Mouse (Mus musculus) intestine, embryonic 16.5 days (tissue): ENCODE measurements around the gene Map4. TPM values are rescaled to one million over a fixed set of nuclear protein-coding genes. Genes with fewer than 3 reads are reported as not detected.

Experiments
- ATAC-seq: fragments of 200-750 bp; cut with Nextera tagmentation; 2 replicates; pipeline ENCODE4 v1.8.0; 2017; ENCODE audit warnings: moderate TSS enrichment, moderate library complexity
- H3K27ac ChIP-seq: fragments of 300-500 bp; sonication (generic); 2 replicates; pipeline ENCODE4 v1.5.1; 2014; ENCODE audit warnings: mild to moderate bottlenecking, low read length
- H3K27me3 ChIP-seq: fragments of 300-500 bp; sonication (generic); replicated peaks from 2 replicates; pipeline ENCODE4 v1.6.1; 2014; ENCODE audit warnings: low read length, control low read depth, mixed read lengths; ENCODE audit not compliant: control insufficient read depth, insufficient read depth
- H3K36me3 ChIP-seq: fragments of 300-500 bp; sonication (generic); 2 replicates; pipeline ENCODE4 v1.6.1; 2014; ENCODE audit warnings: low read length, control low read depth; ENCODE audit not compliant: control insufficient read depth, insufficient read depth
- H3K4me1 ChIP-seq: fragments of 300-500 bp; sonication (generic); 2 replicates; pipeline ENCODE4 v1.6.1; 2014; ENCODE audit warnings: low read length, control low read depth, mixed read lengths; ENCODE audit not compliant: control insufficient read depth, insufficient read depth
- H3K4me2 ChIP-seq: fragments of 300-500 bp; sonication (generic); 2 replicates; pipeline ENCODE4 v1.6.1; 2014; ENCODE audit warnings: low read depth, low read length, control low read depth
- H3K4me3 ChIP-seq: fragments of 300-500 bp; sonication (generic); 2 replicates; pipeline ENCODE4 v1.5.1; 2014; ENCODE audit warnings: mild to moderate bottlenecking, low read length
- H3K9ac ChIP-seq: fragments of 300-500 bp; sonication (generic); 2 replicates; pipeline ENCODE4 v1.6.1; 2014; ENCODE audit warnings: low read depth, low read length
- H3K9me3 ChIP-seq: fragments of 300-500 bp; sonication (generic); 2 replicates; pipeline ENCODE4 v1.6.1; 2016; ENCODE audit warnings: low read length, control low read depth; ENCODE audit not compliant: control insufficient read depth
- WGBS: fragments of 180-500 bp; shearing (Covaris S2); extraction: QIAGEN DNeasy Blood & Tissue Kit; methylation state at CpG from one replicate; pipeline ENCODE4 v1.1.7; 2014; 5-methylcytosine and 5-hydroxymethylcytosine counted together
- polyA plus RNA-seq: library from polyadenylated mRNA; unstranded; fragments of >200 nt; fragmentation: Nextera tagmentation; extraction: Ambion mirVana; gene quantifications from 2 replicates; pipeline ENCODE4 v1.2.1, GENCODE M21; 2015

The Map4 gene
- polyA plus RNA-seq, 1 experiment from 2014 or later: 52.8 TPM

DNA sequence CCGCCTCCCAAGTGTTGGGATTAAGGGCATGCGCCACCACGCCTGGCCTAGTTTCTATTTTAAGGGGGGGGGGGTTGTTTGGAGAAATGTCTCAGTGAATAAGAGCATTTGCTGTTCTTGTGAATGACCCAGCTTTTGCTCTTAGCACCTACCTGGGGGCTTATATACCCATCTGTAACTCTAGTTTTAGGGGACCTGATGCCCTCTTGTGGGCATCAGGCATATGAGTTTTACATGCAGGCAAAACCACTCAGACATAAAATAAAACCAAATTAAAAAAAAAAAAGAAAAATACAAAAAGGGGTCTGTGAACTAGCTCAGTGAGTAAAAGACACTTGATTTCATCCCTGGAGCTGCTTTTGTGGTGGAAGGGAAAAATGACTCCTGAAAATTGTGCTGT lies 8.1 kb downstream of the Map4 start:
- Histone ChIP-seq H3K9ac (no peak overlapping the region), H3K4me1 (0 out of 2 replicates have a peak, but pooled peaks cover 5% of the 10 kb centered on the region), H3K27me3 (no peaks in the 10 kb centered on the region), H3K27ac (no peak overlapping the region), H3K9me3 (no peaks in the 10 kb centered on the region), H3K4me2 (no peak overlapping the region), H3K36me3 (no peaks in the 10 kb centered on the region), H3K4me3 (no peak overlapping the region)
- 94% methylated on average over 3 of the region's 3 CpGs for WGBS
- ATAC-seq: no peak

DNA sequence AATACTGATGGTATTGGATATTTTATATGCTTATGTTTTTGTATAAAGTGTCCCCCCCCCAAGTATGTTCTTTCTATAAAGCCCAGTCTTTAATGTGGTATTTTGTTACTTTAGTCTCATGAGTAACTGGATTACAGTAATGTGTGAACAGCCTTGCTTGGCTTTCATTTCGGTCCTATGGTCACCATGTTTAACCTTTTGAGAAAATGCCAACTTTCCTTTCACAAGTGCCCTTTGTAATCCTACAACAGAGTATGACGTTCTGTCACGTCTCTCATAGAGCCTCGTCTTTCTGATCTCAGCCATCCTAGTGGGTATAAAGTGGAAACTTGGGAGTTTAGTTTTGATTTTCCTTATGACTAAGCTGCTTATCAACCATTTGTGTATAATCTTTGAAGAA lies 11.5 kb downstream of the Map4 start:
- no peak overlapping the region for H3K9ac ChIP-seq
- WGBS: 81% methylated on average over 4 of the region's 4 CpGs
- no peak for ATAC-seq
- H3K4me3 ChIP-seq: no peak overlapping the region
- no peaks in the 10 kb centered on the region for H3K9me3 ChIP-seq
- no peak overlapping the region for H3K27ac ChIP-seq
- H3K4me2 ChIP-seq: no peak overlapping the region
- H3K4me1 ChIP-seq: 0 out of 2 replicates have a peak, but pooled peaks cover 5% of the 10 kb centered on the region
- H3K27me3 ChIP-seq: no peaks in the 10 kb centered on the region
- no peaks in the 10 kb centered on the region for H3K36me3 ChIP-seq

DNA sequence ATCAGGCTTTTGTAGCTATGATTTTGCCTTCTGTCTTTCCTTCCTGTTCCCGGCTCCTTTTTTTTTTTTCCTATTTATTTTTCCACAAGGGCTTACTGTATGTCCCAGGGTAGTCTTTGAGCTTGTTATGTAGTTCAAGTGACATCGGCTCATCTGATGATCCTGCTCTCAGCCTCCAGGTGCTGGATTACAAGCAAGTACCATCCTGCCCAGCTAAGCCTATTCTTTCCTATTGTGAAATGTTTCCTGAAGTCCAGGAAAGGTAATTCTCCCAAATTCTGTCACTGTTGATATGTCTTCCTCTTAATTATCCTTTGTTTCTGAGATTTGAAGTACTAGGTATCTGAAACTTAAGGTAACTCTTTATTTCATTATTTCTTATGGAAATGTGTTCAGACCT lies 13.5 kb downstream of the Map4 start:
- H3K27me3 ChIP-seq: no peaks in the 10 kb centered on the region
- H3K4me1 ChIP-seq: 0 out of 2 replicates have a peak, but pooled peaks cover 4% of the 10 kb centered on the region
- H3K36me3 ChIP-seq: no peaks in the 10 kb centered on the region
- H3K9ac ChIP-seq: no peak overlapping the region
- 89% methylated on average over 2 of the region's 2 CpGs for WGBS
- H3K27ac ChIP-seq: no peak overlapping the region
- no peaks in the 10 kb centered on the region for H3K9me3 ChIP-seq
- ATAC-seq: no peak
- no peak overlapping the region for H3K4me3 ChIP-seq
- no peak overlapping the region for H3K4me2 ChIP-seq

DNA sequence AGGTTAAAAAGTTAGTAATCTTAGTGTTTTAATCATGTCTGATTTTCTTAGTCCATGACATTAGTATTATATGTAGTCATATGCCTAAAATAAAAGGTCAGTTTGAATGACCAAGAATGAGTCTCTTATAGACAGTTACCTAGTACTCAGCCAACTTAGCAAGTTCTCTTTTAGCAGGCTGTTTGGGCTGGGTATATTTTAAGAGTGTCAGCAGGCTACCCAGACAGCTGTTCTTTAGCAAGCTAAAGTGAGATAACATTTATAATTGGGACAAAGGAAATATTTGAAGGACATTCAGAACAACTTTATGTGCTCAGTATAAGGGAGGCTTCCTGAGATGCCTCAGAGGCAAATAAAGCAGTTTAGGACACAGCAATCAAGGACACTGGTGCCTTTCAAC lies 17.3 kb downstream of the Map4 start:
- no peak overlapping the region for H3K9ac ChIP-seq
- no peaks in the 10 kb centered on the region for H3K36me3 ChIP-seq
- no peaks in the 10 kb centered on the region for H3K4me1 ChIP-seq
- no peak overlapping the region for H3K4me2 ChIP-seq
- H3K27me3 ChIP-seq: no peaks in the 10 kb centered on the region
- no peak for ATAC-seq
- H3K27ac ChIP-seq: no peak overlapping the region
- H3K4me3 ChIP-seq: no peak overlapping the region
- no peaks in the 10 kb centered on the region for H3K9me3 ChIP-seq

DNA sequence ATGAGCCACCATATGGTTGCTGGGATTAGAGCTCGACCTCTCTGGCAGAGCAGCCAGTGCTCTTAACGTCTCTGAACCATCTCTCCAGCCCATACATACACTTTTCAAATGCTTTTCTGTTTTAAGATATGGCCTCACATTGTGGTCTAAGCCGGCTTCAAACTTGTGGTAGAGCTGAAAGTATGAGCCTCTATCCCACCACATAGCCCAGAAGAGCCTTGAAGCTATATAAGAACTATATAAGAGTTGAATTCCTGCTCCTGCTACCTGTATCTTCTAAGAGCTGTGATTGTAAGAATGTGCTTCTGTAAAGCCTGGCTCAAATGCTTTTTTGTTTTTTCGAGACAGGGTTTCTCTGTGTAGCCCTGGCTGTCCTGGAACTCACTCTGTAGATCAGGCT lies 18.5 kb downstream of the Map4 start:
- 87% methylated on average over 4 of the region's 4 CpGs for WGBS
- H3K36me3 ChIP-seq: no peaks in the 10 kb centered on the region
- no peaks in the 10 kb centered on the region for H3K27me3 ChIP-seq
- no peak overlapping the region for H3K4me2 ChIP-seq
- H3K4me3 ChIP-seq: no peak overlapping the region
- no peaks in the 10 kb centered on the region for H3K4me1 ChIP-seq
- ATAC-seq: no peak
- no peaks in the 10 kb centered on the region for H3K9me3 ChIP-seq
- no peak overlapping the region for H3K27ac ChIP-seq
- no peak overlapping the region for H3K9ac ChIP-seq

DNA sequence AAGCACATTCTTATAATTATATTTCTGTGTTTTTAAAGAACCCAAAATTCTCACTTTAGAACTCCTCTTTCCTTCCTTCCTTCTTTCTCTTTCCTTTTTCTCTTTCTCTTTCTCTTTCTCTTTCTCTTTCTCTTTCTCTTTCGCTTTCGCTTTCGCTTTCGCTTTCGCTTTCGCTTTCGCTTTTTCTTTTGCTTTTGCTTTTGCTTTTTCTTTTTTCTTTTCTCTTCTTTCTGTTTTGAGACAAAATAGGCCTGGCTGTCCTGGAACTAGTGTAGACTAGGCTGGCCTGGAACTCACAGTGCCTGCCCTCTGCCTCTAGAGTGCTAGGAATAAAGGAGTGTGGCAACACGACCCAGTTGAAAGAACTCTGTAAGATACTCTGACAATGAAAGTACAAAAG lies 22.3 kb downstream of the Map4 start:
- 94% methylated on average over 8 of the region's 8 CpGs for WGBS
- H3K36me3 ChIP-seq: no peaks in the 10 kb centered on the region
- no peak for ATAC-seq

DNA sequence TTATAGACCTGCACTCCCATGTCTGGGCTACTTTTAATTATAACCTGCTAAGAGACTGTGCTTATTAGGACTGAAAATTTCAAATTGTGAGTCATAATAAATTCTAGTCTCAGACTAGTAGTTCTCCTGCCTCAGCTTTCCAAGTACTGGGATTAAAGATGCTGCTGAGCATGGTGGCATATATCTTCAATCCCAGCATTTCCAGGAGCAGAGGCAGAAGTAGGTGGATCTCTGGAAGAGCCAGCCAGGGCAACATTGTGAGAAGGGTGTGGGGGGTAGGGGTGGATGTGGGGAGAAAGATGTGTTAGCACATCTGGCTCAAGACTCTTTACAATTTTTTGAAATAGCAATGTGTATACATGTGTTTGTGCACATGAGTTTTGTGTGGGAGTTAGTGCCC lies 23.4 kb downstream of the Map4 start:
- Histone ChIP-seq H3K9me3 (no peaks in the 10 kb centered on the region), H3K4me1 (no peaks in the 10 kb centered on the region), H3K36me3 (no peaks in the 10 kb centered on the region)

More for the DNA sequence above, 22.3 kb downstream of the Map4 start:
- Histone ChIP-seq H3K27me3 (no peaks in the 10 kb centered on the region), H3K4me3 (no peak overlapping the region), H3K4me1 (no peaks in the 10 kb centered on the region), H3K9ac (no peak overlapping the region), H3K27ac (no peak overlapping the region), H3K4me2 (no peak overlapping the region), H3K9me3 (no peaks in the 10 kb centered on the region)

DNA sequence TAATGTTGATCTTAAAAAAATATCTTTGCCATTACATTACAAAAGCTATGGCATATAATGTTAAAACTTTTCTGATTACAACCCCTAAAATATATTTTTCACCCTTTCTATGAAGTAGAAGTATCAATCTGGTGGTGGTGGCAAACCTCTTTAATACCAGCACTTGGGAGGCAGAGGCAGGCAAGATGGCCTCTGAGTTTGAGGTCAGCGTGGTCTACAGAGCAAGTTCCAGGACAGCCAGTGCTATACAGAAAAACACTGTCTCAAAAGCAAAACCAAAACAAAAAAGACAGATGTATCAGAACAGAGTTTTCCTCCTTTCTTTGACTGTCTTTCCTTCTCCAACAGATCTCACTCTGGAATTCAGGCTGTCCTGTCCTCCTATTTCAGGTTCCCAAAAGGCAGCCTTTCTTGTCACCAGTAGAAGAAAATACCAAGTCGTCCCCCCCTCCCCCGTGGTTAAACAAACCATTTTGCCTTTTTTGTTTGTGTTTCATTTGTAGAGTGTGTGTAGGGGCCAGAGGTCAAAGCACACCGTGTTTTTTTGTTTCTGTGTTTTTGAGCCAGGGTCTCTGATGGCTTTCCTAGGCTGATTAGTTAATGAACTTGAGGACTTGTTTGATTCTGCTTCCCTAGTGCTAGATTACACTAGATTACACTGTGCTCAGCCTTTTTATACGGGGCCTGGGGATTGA lies 28.3 kb downstream of the Map4 start:
- no peak overlapping the region for H3K9ac ChIP-seq
- no peaks in the 10 kb centered on the region for H3K9me3 ChIP-seq
- no peak for ATAC-seq
- no peak overlapping the region for H3K4me3 ChIP-seq
- WGBS: 30% methylated on average over 5 of the region's 5 CpGs
- H3K36me3 ChIP-seq: no peaks in the 10 kb centered on the region
- H3K27me3 ChIP-seq: no peaks in the 10 kb centered on the region
- H3K27ac ChIP-seq: no peak overlapping the region
- no peaks in the 10 kb centered on the region for H3K4me1 ChIP-seq
- H3K4me2 ChIP-seq: no peak overlapping the region

More for the DNA sequence above, 23.4 kb downstream of the Map4 start:
- no peak overlapping the region for H3K4me3 ChIP-seq
- no peaks in the 10 kb centered on the region for H3K27me3 ChIP-seq
- no peak overlapping the region for H3K9ac ChIP-seq
- H3K27ac ChIP-seq: no peak overlapping the region
- ATAC-seq: no peak
- no peak overlapping the region for H3K4me2 ChIP-seq

DNA sequence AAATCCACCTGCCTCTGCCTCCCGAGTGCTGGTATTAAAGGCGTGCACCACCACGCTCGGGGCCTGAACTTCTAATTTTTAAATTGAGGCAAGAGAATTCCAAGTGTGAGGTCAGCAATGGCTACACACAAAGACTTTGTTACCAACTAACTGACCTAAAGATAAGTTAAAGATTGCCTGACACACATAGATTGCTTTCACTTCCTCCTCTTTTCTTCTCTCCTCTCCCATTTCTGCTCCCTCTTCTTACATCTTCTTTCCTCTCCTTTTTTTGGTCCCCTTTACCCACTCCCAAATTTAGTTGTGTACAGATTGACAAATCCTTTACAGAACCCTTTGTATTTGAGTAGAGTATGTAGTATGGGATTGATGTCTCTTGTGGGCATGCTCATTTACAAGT lies 29.3 kb downstream of the Map4 start:
- WGBS: 83% methylated on average over 4 of the region's 4 CpGs
- Histone ChIP-seq H3K9ac (no peak overlapping the region), H3K4me2 (no peak overlapping the region), H3K27me3 (no peaks in the 10 kb centered on the region), H3K27ac (no peak overlapping the region), H3K4me3 (no peak overlapping the region), H3K4me1 (no peaks in the 10 kb centered on the region), H3K36me3 (no peaks in the 10 kb centered on the region), H3K9me3 (no peaks in the 10 kb centered on the region)
- no peak for ATAC-seq

DNA sequence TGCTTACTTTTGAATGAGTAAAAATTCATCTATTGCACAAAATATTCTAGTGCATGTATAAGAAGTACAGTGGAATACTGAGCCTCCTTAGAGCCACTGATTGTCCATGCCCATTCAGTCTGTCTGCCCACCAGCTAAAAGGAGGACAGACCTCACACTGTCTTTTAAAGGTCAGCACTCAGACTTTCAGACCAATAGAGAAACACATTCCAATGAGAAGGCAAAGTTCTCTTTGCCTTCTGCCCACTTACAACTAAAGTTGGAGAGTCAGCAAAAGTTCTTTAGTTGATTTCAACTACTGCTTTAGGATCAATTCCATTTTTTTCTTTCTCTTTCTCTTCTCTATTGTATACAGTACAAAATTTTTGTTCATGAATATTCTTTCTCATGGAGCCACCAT lies 33.5 kb downstream of the Map4 start:
- H3K9me3 ChIP-seq: no peaks in the 10 kb centered on the region
- H3K27me3 ChIP-seq: no peaks in the 10 kb centered on the region
- H3K4me1 ChIP-seq: peaks cover 3% of the 10 kb centered on the region; the same call in 1 of the 2 replicates
- H3K27ac ChIP-seq: no peak overlapping the region
- no peaks in the 10 kb centered on the region for H3K36me3 ChIP-seq
- ATAC-seq: no peak; the same call in 1 of the 2 replicates
- no peak overlapping the region for H3K4me3 ChIP-seq
- no peak overlapping the region for H3K4me2 ChIP-seq
- H3K9ac ChIP-seq: no peak overlapping the region
